Mouse (Mus musculus) CD4-positive, CD25-positive, alpha-beta regulatory T cell, adult 2 months (primary cell): ENCODE data around the gene Trib2.

Source experiments
- DNase-seq: peaks from one replicate; pipeline ENCODE4 v3.0.0-alpha.2; 2012; ENCODE audit warnings: low read depth, low spot score

Gene Trib2

GRCm38 (mm10) chr12:15761453-15762116 lies 55.1 kb downstream of the Trib2 start:
- DNase-seq: no peak

- no peak for DNase-seq
Observed at GRCm38 (mm10) chr12:15760684-15761083, 56.0 kb downstream of the Trib2 start.

- no peak for DNase-seq
Observed at GRCm38 (mm10) chr12:15758866-15759265, 57.9 kb downstream of the Trib2 start.

GRCm38 (mm10) chr12:15757351-15757750 lies 59.4 kb downstream of the Trib2 start:
- DNase-seq: no peak

GRCm38 (mm10) chr12:15755030-15755690 lies 61.6 kb downstream of the Trib2 start:
- peak; percentile 53 for DNase-seq

- DNase-seq: no peak
Observed at GRCm38 (mm10) chr12:15754602-15755001, 62.1 kb downstream of the Trib2 start.

- DNase-seq: no peak
Observed at GRCm38 (mm10) chr12:15749646-15750195, 67.0 kb downstream of the Trib2 start.

- DNase-seq: no peak
Observed at GRCm38 (mm10) chr12:15745752-15746151, 71.0 kb downstream of the Trib2 start.
